Mouse (Mus musculus) ES-Bruce4 (cell line): ENCODE results near the gene Chaf1b. TPM values are rescaled to one million over a fixed set of nuclear protein-coding genes. Genes with fewer than 3 reads are reported as not detected.

Experiments used
- H3K27ac ChIP-seq: 2 replicates; pipeline ENCODE4 v1.5.1; 2012; ENCODE audit warnings: low read length, inconsistent platforms; ENCODE audit not compliant: insufficient read depth
- H3K27me3 ChIP-seq: 2 replicates; pipeline ENCODE4 v1.6.1; 2012; ENCODE audit warnings: mild to moderate bottlenecking, low read length, inconsistent platforms; ENCODE audit not compliant: control insufficient read depth, poor library complexity, insufficient read depth, severe bottlenecking
- H3K36me3 ChIP-seq: 2 replicates; pipeline ENCODE4 v1.6.1; 2012; ENCODE audit warnings: inconsistent platforms, mild to moderate bottlenecking, low read length, moderate library complexity; ENCODE audit not compliant: control insufficient read depth, poor library complexity, insufficient read depth, severe bottlenecking
- H3K4me1 ChIP-seq: one replicate; pipeline ENCODE4 v1.8.1; 2011; ENCODE audit warnings: low read length; ENCODE audit not compliant: control insufficient read depth, insufficient read depth
- H3K4me3 ChIP-seq: 2 replicates; pipeline ENCODE4 v1.5.1; 2011; ENCODE audit warnings: low read depth, mild to moderate bottlenecking, low read length
- H3K9ac ChIP-seq: 2 replicates; pipeline ENCODE4 v1.6.1; 2012; ENCODE audit warnings: low read depth, mild to moderate bottlenecking, inconsistent platforms; ENCODE audit not compliant: poor library complexity, severe bottlenecking
- H3K9me3 ChIP-seq: replicated peaks from 2 replicates; pipeline ENCODE4 v1.6.1; 2012; ENCODE audit warnings: mild to moderate bottlenecking, low read length, inconsistent platforms; ENCODE audit not compliant: control insufficient read depth, poor library complexity, insufficient read depth, severe bottlenecking
- CTCF ChIP-seq: IDR thresholded peaks from one replicate; pipeline ENCODE4 v1.8.1; 2011; ENCODE audit warnings: low read depth, low read length
- EP300 ChIP-seq: IDR thresholded peaks from 2 replicates; pipeline ENCODE4 v1.6.1; 2011; ENCODE audit warnings: low read depth, low read length; ENCODE audit not compliant: insufficient read depth
- POLR2A ChIP-seq: IDR thresholded peaks from one replicate; pipeline ENCODE4 v1.8.1; 2011; ENCODE audit warnings: low read length; ENCODE audit not compliant: insufficient read depth
- polyA plus RNA-seq: library from polyadenylated mRNA; stranded (reverse); fragments of >200 nt; gene quantifications from 2 replicates; pipeline ENCODE4 v1.2.4, GENCODE M21; 2011; ENCODE audit warnings: low read depth; ENCODE audit not compliant: missing spikeins, insufficient read depth, insufficient read length

Gene Chaf1b
- polyA plus RNA-seq: 63.0 and 63.8 TPM in 2 replicates

DNA sequence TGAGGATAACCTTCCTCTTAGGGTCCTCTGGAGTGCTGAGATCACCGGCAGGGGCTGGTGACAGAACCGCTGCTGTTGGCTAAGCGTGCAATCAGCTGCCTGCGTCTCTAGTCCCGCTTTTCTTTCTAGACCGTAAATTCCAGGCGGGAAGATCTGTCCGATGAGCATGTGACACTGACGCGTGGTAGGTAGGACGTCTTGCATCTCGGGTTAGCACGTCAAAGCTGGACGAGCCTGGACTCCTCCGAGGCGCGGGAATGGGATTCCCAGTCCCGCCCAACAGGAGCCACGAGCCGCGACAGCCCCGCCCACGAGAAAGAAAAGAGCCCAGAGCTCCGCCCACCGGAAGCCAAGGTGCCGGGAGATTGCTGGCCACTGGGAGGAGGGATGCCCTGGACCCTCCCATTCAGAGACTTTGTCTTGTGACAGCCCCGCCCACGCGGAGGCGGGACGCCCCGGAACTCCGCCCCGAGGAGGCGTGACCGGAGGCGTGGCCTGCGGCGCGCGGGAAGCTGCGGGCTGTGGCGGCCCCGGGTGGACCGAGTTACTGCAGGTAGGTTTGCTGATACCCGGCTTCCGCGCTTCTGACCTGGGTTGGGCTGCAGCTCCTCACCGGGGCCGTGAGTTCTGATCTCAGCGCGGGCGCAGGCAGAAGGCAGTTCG is at the start of gene Chaf1b:
Gene Chaf1b, plus strand, starts transcription at position 479 of the 663 bp plus-strand sequence.
- TF ChIP-seq CTCF (no peak), POLR2A (peak; percentile 59)
- no peak within 1 kb of the TSS for H3K27ac ChIP-seq
- no peaks in the 10 kb centered on the region for H3K9me3 ChIP-seq
- no peaks in the 10 kb centered on the region for H3K4me1 ChIP-seq
- H3K9ac ChIP-seq: peak within 1 kb of the TSS; percentile 92
- H3K4me3 ChIP-seq: peak within 1 kb of the TSS; percentile 97
- no peaks in the 10 kb centered on the region for H3K27me3 ChIP-seq
- H3K36me3 ChIP-seq: peaks cover 30% of the 10 kb centered on the region

DNA sequence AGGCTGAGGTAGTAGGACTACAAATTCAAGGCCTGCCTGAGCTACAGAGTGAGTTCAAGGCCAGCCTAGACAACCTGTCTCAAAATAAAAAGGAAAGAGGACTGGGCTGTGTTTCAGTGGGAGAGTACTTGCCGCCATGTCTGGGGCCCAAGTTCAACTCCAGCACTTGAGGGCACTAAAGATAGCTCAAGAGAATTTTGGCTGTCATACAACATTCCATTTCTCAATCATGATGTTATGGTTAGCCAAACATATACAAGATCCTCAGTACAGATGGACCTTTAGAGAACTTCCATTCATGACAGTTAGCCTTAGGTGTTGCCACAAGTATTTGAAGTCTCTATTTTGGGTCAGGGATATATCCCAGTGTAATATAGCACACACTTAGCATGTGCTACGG is 49.6 kb upstream of the Chaf1b start:
- peaks cover 9% of the 10 kb centered on the region for H3K4me1 ChIP-seq
- no peaks in the 10 kb centered on the region for H3K9me3 ChIP-seq
- H3K4me3 ChIP-seq: no peak overlapping the region; the same call in 1 of the 2 replicates
- H3K27ac ChIP-seq: no peak overlapping the region
- H3K27me3 ChIP-seq: no peaks in the 10 kb centered on the region
- H3K36me3 ChIP-seq: peaks cover 7% of the 10 kb centered on the region; the same call in 1 of the 2 replicates
- 0 out of 2 replicates have a peak overlapping the region, but pooled peaks have one; percentile 91 for H3K9ac ChIP-seq
- no peak for TF ChIP-seq CTCF
- TF ChIP-seq EP300: no peak

DNA sequence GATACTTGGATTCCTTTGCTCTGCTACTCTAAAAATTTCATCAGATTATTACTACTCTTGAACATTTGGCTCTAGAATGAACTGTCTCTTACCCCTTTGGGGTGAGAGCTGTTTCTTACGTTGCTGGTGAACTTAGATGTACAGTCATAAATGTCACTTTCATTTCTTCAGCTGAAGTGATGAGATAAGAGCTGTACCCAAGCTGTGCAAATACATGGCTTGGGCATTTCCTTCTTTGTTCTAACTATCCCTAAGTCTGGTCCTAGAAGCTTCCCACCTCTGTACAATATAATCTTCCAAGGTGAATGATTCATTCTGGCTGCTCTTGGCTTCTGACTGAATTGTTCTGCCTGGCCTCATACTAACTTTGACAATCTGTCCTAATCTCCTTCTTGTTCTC is 44.7 kb upstream of the Chaf1b start:
- H3K9me3 ChIP-seq: no peaks in the 10 kb centered on the region
- no peak overlapping the region for H3K9ac ChIP-seq
- no peak overlapping the region for H3K27ac ChIP-seq
- TF ChIP-seq POLR2A (no peak), CTCF (no peak), EP300 (no peak)
- no peak overlapping the region for H3K4me3 ChIP-seq
- no peaks in the 10 kb centered on the region for H3K27me3 ChIP-seq
- H3K4me1 ChIP-seq: peaks cover 6% of the 10 kb centered on the region
- peaks cover 17% of the 10 kb centered on the region for H3K36me3 ChIP-seq

DNA sequence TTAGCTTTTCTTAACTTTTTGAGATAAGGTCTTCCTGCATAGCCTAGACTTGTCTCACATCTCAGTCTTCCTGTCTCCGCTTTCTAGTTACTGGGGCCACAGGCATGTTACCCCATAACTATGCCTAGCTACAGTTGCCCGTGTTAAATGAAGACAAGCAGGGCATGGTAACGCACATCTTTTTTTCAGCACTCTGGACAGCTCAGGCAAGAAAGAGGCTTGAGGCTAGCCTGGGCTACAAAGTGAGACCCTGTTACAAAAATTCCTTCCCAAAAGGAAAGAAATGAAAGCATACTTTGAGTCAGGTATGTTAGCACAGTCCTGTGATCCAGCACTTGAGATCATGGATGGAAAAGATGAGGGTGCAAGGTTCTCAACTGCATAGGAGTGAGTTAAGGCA is 33.2 kb upstream of the Chaf1b start:
- Histone ChIP-seq H3K4me1 (no peaks in the 10 kb centered on the region), H3K36me3 (peaks cover 85% of the 10 kb centered on the region), H3K27ac (no peak overlapping the region), H3K9ac (no peak overlapping the region), H3K27me3 (no peaks in the 10 kb centered on the region), H3K9me3 (peaks cover 14% of the 10 kb centered on the region), H3K4me3 (no peak overlapping the region)
- TF ChIP-seq POLR2A (no peak), EP300 (no peak), CTCF (no peak)

DNA sequence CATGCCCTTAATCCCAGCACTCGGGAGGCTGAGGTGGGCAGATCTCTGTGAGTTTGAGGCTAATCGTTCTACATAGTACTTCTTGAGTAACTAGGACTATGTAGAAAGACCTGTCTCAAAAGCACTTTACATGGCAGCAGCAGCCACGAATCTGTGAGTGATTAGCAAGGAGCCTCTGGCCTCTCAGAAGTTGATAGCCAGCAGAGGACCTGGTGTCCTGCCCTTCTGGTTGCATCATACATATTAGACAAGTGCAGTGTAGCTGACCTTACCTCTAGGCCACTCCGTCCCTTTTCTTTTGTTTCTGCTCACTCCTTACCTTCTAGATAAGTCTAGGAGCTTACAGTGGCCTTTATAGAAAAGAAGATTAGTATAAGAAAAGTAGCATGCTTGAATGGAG is 23.7 kb upstream of the Chaf1b start:
- no peaks in the 10 kb centered on the region for H3K27me3 ChIP-seq
- H3K36me3 ChIP-seq: peaks cover 87% of the 10 kb centered on the region
- no peaks in the 10 kb centered on the region for H3K4me1 ChIP-seq
- H3K9me3 ChIP-seq: no peaks in the 10 kb centered on the region
- no peak for TF ChIP-seq CTCF
- H3K27ac ChIP-seq: peak overlapping the region; percentile 13; the same call in 1 of the 2 replicates
- no peak overlapping the region for H3K4me3 ChIP-seq
- no peak overlapping the region for H3K9ac ChIP-seq

DNA sequence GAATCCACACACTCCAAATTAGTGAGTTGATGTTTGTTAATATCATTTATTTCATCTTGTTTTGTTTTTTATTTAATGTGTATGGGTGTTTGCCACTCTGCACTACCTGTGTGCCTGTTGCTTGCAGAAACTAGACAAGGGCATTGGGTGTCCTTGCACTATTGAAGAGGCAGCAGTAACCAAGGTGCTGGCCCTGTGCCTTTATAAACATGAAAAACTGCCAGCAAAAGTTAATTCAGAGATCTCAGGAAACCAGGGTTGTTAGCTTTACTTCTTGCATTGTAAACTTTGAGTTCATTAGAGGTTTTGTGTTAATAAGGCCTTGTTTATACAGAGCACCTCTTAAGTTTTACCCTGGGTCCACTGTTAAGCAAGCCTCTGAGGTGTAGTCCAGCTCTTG is 23.0 kb upstream of the Chaf1b start:
- no peak overlapping the region for H3K9ac ChIP-seq
- H3K27ac ChIP-seq: no peak overlapping the region
- TF ChIP-seq EP300: no peak
- TF ChIP-seq POLR2A: no peak
- TF ChIP-seq CTCF: no peak
- H3K36me3 ChIP-seq: peaks cover 88% of the 10 kb centered on the region
- H3K4me3 ChIP-seq: no peak overlapping the region
- H3K9me3 ChIP-seq: no peaks in the 10 kb centered on the region
- H3K27me3 ChIP-seq: no peaks in the 10 kb centered on the region
- no peaks in the 10 kb centered on the region for H3K4me1 ChIP-seq
